Mouse (Mus musculus): ENCODE measurements at regions not wholly inside any gene's neighbourhood (a gene's known extent, or its start where the extent isn't known, plus 50 kb on each side); places are given as distances from the start of the nearest gene placed in this dataset.

GRCm38 (mm10) chr12:118376521-118377493 lies 75.6 kb upstream of the Sp4 start:
- TF ChIP-seq USF1 (IDR thresholded peaks at IDR 0.05; ENCODE audit: low read depth) (no peak), CTCF (IDR thresholded peaks at IDR 0.05; ENCODE audit: control insufficient read depth, insufficient read depth, insufficient read length) (no peak), FOSL1 (IDR thresholded peaks at IDR 0.05; ENCODE audit: insufficient read depth, low read length, poor library complexity, severe bottlenecking) (no peak), MAX (IDR thresholded peaks at IDR 0.05) (no peak), CEBPB (IDR thresholded peaks at IDR 0.05; ENCODE audit: low read depth) (no peak), MYOD1 (IDR thresholded peaks at IDR 0.05; ENCODE audit: control insufficient read depth, insufficient read length, low read depth) (no peak)
